8 mouse cellular contexts compared by ENCODE assay signal in the genomic region with DNA sequence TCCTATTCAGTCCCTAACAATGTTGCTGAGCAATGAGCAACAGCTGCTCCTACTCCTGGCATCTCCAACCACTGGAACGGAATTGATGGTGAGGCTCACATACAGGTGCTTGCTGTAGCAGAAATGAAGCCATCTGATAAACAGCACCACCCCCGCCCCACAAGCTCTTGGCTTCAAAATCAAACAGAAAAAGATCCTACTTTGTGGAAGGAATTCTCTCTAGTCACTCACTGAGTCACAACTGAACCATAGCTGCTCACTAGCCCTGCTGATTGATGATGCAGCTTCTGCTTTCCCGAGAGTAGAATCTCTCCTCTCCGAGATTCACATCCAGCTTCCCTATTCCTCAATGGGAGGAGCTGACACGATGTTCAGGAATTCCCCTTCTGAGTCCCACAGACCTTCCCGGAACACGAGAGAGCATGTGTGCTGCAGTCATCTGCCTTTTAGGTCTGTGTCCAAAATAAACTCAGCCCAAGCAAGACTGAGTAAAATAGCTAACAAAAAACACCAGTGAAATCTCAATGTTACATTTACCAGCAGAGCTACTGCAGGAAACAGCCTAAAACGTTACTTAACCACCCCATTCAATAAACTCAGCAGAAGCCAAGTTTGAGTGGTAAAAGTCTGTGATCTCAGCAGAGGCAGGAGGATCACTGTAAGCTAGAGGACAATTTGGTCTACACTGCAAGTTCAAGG. TPM values are rescaled to one million over a fixed set of nuclear protein-coding genes. Genes with fewer than 3 reads are reported as not detected.
DNase-seq lines count a peak whose midpoint lies in the region; ATAC-seq and TF ChIP-seq lines count a peak whose summit lies in the region.

No protein-coding gene starts in this region.

- no peak for TF ChIP-seq RAD21 in CH12.LX (IDR thresholded peaks at IDR 0.05; ENCODE audit: low read depth, low read length)

- H3K4me2 ChIP-seq in CH12.LX (ENCODE audit: insufficient read depth, low read depth, poor library complexity, severe bottlenecking), result peak overlapping the region; percentile 60; the same call in 1 of the 2 replicates
- peak overlapping the region; percentile 91 for H3K4me2 ChIP-seq in forebrain, embryonic 15.5 days (replicated peaks)
- peak overlapping the region; percentile 91 for H3K4me2 ChIP-seq in limb, embryonic 11.5 days (ENCODE audit: low read depth, severe bottlenecking)
- H3K4me2 ChIP-seq in neural tube, embryonic 14.5 days (ENCODE audit: low read depth, low read length), result peak overlapping the region; percentile 78

- dilution Hi-C loops in CH12.LX (cut with MboI; ENCODE audit: extremely low pct_ligation_motif_present, extremely low pct_unique_long_range_greater_than_20kb, low sequenced_read_pairs), result no loop called here

- no peak for ATAC-seq in forebrain, embryonic 15.5 days (replicated peaks)
- no peak for ATAC-seq in limb, embryonic 11.5 days (ENCODE audit: insufficient number of reproducible peaks, low FRiP score, low TSS enrichment, low read depth)
- ATAC-seq in neural tube, embryonic 14.5 days (ENCODE audit: low read depth), result no peak
- no peak for ATAC-seq in megakaryocyte-erythroid progenitor cell, adult 5-6 weeks (replicated peaks; ENCODE audit: low FRiP score, low TSS enrichment, poor library complexity, severe bottlenecking)

- H3K36me3 ChIP-seq in CH12.LX (replicated peaks in 1 of 2; ENCODE audit: control insufficient read depth in 1 of 2, insufficient read depth in 1 of 2, low read length in 1 of 2), result peaks cover 0 to 6% of the 10 kb centered on the region in 2 experiments
- no peaks in the 10 kb centered on the region for H3K36me3 ChIP-seq in forebrain, embryonic 15.5 days
- H3K36me3 ChIP-seq in limb, embryonic 11.5 days (ENCODE audit: control insufficient read depth, insufficient read depth, low read length), result no peaks in the 10 kb centered on the region
- no peaks in the 10 kb centered on the region for H3K36me3 ChIP-seq in neural tube, embryonic 14.5 days (ENCODE audit: control insufficient read depth, insufficient read depth, low read length)

- no peak for TF ChIP-seq CTCF in CH12.LX (conservative IDR thresholded peaks at IDR 0.05 in 1 of 2, IDR thresholded peaks at IDR 0.05 in 1 of 2; ENCODE audit: low read depth in 2 of 2, low read length in 2 of 2)

- H3K79me2 ChIP-seq in CH12.LX (replicated peaks; ENCODE audit: control insufficient read depth, extremely low read depth, insufficient read depth, poor library complexity, severe bottlenecking), result no peaks in the 10 kb centered on the region

- H3K4me3 ChIP-seq in CH12.LX (replicated peaks in 1 of 3; ENCODE audit: low read depth in 2 of 3, low read length in 2 of 3, poor library complexity in 1 of 3), result peak overlapping the region in 1 of 3 experiments; percentile 1
- H3K4me3 ChIP-seq in forebrain, embryonic 15.5 days, result peak overlapping the region; percentile 77; the same call in 1 of the 2 replicates
- H3K4me3 ChIP-seq in limb, embryonic 11.5 days (ENCODE audit: low read depth, low read length), result no peak overlapping the region
- H3K4me3 ChIP-seq in neural tube, embryonic 14.5 days (ENCODE audit: low read depth, low read length), result peak overlapping the region; percentile 96; the same call in 1 of the 2 replicates

- peaks cover 30% of the 10 kb centered on the region for H3K27me3 ChIP-seq in CH12.LX (replicated peaks)
- H3K27me3 ChIP-seq in forebrain, embryonic 15.5 days, result peaks cover 19% of the 10 kb centered on the region; the same call in 1 of the 2 replicates
- no peaks in the 10 kb centered on the region for H3K27me3 ChIP-seq in limb, embryonic 11.5 days (ENCODE audit: control insufficient read depth, insufficient read depth, low read length)
- peaks cover 10% of the 10 kb centered on the region for H3K27me3 ChIP-seq in neural tube, embryonic 14.5 days (ENCODE audit: control insufficient read depth, insufficient read depth, low read length)

- TF ChIP-seq POLR2A in CH12.LX (IDR thresholded peaks at IDR 0.05; ENCODE audit: low read depth, low read length), result no peak

- TF ChIP-seq EP300 in CH12.LX (IDR thresholded peaks at IDR 0.05; ENCODE audit: low read length), result no peak

- H3K27ac ChIP-seq in CH12.LX (ENCODE audit: insufficient read depth, low read depth), result no peak overlapping the region
- no peak overlapping the region for H3K27ac ChIP-seq in forebrain, embryonic 15.5 days (replicated peaks)
- no peak overlapping the region for H3K27ac ChIP-seq in limb, embryonic 11.5 days (replicated peaks; ENCODE audit: low read depth, low read length)
- no peak overlapping the region for H3K27ac ChIP-seq in neural tube, embryonic 14.5 days (ENCODE audit: low read depth, low read length)

- no peak overlapping the region for H3K9ac ChIP-seq in CH12.LX (ENCODE audit: insufficient read depth, low read depth)
- H3K9ac ChIP-seq in forebrain, embryonic 15.5 days (replicated peaks), result no peak overlapping the region
- H3K9ac ChIP-seq in limb, embryonic 11.5 days (ENCODE audit: low read length), result no peak overlapping the region; the same call in 1 of the 2 replicates
- peak overlapping the region; percentile 21; the same call in 1 of the 2 replicates for H3K9ac ChIP-seq in neural tube, embryonic 14.5 days (replicated peaks; ENCODE audit: low read depth, low read length)

- in situ Hi-C loops in CH12.LX (cut with MboI; ENCODE audit: low pct_ligation_motif_present, low pct_unique_long_range_greater_than_20kb, low sequenced_read_pairs), result no loop called here

- no peaks in the 10 kb centered on the region for H3K9me3 ChIP-seq in CH12.LX (replicated peaks; ENCODE audit: low read length)
- no peaks in the 10 kb centered on the region for H3K9me3 ChIP-seq in forebrain, embryonic 15.5 days
- no peaks in the 10 kb centered on the region for H3K9me3 ChIP-seq in limb, embryonic 11.5 days (ENCODE audit: control insufficient read depth, low read length)
- no peaks in the 10 kb centered on the region for H3K9me3 ChIP-seq in neural tube, embryonic 14.5 days (ENCODE audit: control insufficient read depth, low read length)

- H3K4me1 ChIP-seq in CH12.LX (ENCODE audit: control insufficient read depth in 1 of 2, insufficient read depth in 2 of 2), result peaks cover 3 to 41% of the 10 kb centered on the region in 2 experiments; a peak in 3 of 4 replicates
- peaks cover 32% of the 10 kb centered on the region for H3K4me1 ChIP-seq in forebrain, embryonic 15.5 days
- peaks cover 22% of the 10 kb centered on the region for H3K4me1 ChIP-seq in limb, embryonic 11.5 days (ENCODE audit: control insufficient read depth, insufficient read depth, low read length)
- peaks cover 17% of the 10 kb centered on the region for H3K4me1 ChIP-seq in neural tube, embryonic 14.5 days (ENCODE audit: control insufficient read depth, insufficient read depth, low read length)

- 50% methylated on average over 8 of the region's 8 CpGs for WGBS in forebrain, embryonic 15.5 days
- 43% methylated on average over 8 of the region's 8 CpGs for WGBS in limb, embryonic 11.5 days
- WGBS in neural tube, embryonic 14.5 days, result 47% methylated on average over 8 of the region's 8 CpGs

- peak; percentile 95 for DNase-seq in 3T3-L1 (ENCODE audit: low read depth, low spot score)
- no peak for DNase-seq in CH12.LX (ENCODE audit: extremely low read depth)
- no peak for DNase-seq in limb, embryonic 11.5 days (ENCODE audit: low spot score)
- DNase-seq in urinary bladder, postnatal 36 days (ENCODE audit: low spot score in 2 of 2), result no peak
- DNase-seq in cerebellum, adult 11-12 months, result no peak

RNA-seq across cellular contexts. Expression of gene Gm5475, which starts 0.7 kb away (rescaled TPM):
- not detected in 2 replicates for total RNA-seq in CH12.LX (2012; rRNA removed)
- not detected in 2 replicates for total RNA-seq in CH12.LX (2014; rRNA removed)
- polyA plus RNA-seq in CH12.LX (2012; ENCODE audit: insufficient read length, low read depth), result not detected in 2 replicates
- polyA plus RNA-seq in forebrain, embryonic 15.5 days (2015; fragmentation: Nextera tagmentation; extraction: Ambion mirVana), result 0.06 TPM in 1 of 2 replicates, not detected in the other
- not detected in 2 replicates for polyA plus RNA-seq in limb, embryonic 11.5 days (2014; fragmentation: Nextera tagmentation; extraction: Ambion mirVana)
- polyA plus RNA-seq in neural tube, embryonic 14.5 days (2014; fragmentation: Nextera tagmentation; extraction: Ambion mirVana), result not detected in 2 replicates
- total RNA-seq in megakaryocyte-erythroid progenitor cell, adult 5-6 weeks (2014; fragmentation: Nextera tagmentation), result not detected in 2 replicates
- not detected in 2 replicates for total RNA-seq in megakaryocyte-erythroid progenitor cell, adult 5-6 weeks (2017)

RNA-seq across cellular contexts. Expression of gene Slc11a2, which starts 3.7 kb away (rescaled TPM):
- total RNA-seq in CH12.LX (2012; rRNA removed) (8.9 and 13.2 TPM in 2 replicates), CH12.LX (2014; rRNA removed) (11.7 and 13.0 TPM in 2 replicates)
- polyA plus RNA-seq in CH12.LX (2012; ENCODE audit: insufficient read length, low read depth), result 18.6 and 19.1 TPM in 2 replicates
- 22.2 and 23.5 TPM in 2 replicates for polyA plus RNA-seq in forebrain, embryonic 15.5 days (2015; fragmentation: Nextera tagmentation; extraction: Ambion mirVana)
- 19.5 and 24.3 TPM in 2 replicates for polyA plus RNA-seq in limb, embryonic 11.5 days (2014; fragmentation: Nextera tagmentation; extraction: Ambion mirVana)
- 20.5 and 21.4 TPM in 2 replicates for polyA plus RNA-seq in neural tube, embryonic 14.5 days (2014; fragmentation: Nextera tagmentation; extraction: Ambion mirVana)
- total RNA-seq in megakaryocyte-erythroid progenitor cell, adult 5-6 weeks (2014; fragmentation: Nextera tagmentation), result 67.0 and 82.9 TPM in 2 replicates
- 29.2 and 32.5 TPM in 2 replicates for total RNA-seq in megakaryocyte-erythroid progenitor cell, adult 5-6 weeks (2017)

RNA-seq across cellular contexts. Expression of gene Letmd1, which starts 47.6 kb away (rescaled TPM):
- 30.3 and 39.0 TPM in 2 replicates for total RNA-seq in CH12.LX (2012; rRNA removed)
- 28.5 and 31.4 TPM in 2 replicates for total RNA-seq in CH12.LX (2014; rRNA removed)
- polyA plus RNA-seq in CH12.LX (2012; ENCODE audit: insufficient read length, low read depth), result 44.0 and 51.3 TPM in 2 replicates
- 51.5 and 52.3 TPM in 2 replicates for polyA plus RNA-seq in forebrain, embryonic 15.5 days (2015; fragmentation: Nextera tagmentation; extraction: Ambion mirVana)
- 30.6 and 31.4 TPM in 2 replicates for polyA plus RNA-seq in limb, embryonic 11.5 days (2014; fragmentation: Nextera tagmentation; extraction: Ambion mirVana)
- 56.7 and 62.5 TPM in 2 replicates for polyA plus RNA-seq in neural tube, embryonic 14.5 days (2014; fragmentation: Nextera tagmentation; extraction: Ambion mirVana)
- total RNA-seq in megakaryocyte-erythroid progenitor cell, adult 5-6 weeks (2014; fragmentation: Nextera tagmentation), result 42.9 and 43.9 TPM in 2 replicates
- 19.5 and 23.3 TPM in 2 replicates for total RNA-seq in megakaryocyte-erythroid progenitor cell, adult 5-6 weeks (2017)

RNA-seq across cellular contexts. Expression of gene Higd1c, which starts 56.9 kb away (rescaled TPM):
- total RNA-seq in CH12.LX (2012; rRNA removed) (not detected in 2 replicates), CH12.LX (2014; rRNA removed) (not detected in 2 replicates)
- polyA plus RNA-seq in CH12.LX (2012; ENCODE audit: insufficient read length, low read depth), result not detected in 2 replicates
- polyA plus RNA-seq in forebrain, embryonic 15.5 days (2015; fragmentation: Nextera tagmentation; extraction: Ambion mirVana), result not detected in 2 replicates
- not detected in 2 replicates for polyA plus RNA-seq in limb, embryonic 11.5 days (2014; fragmentation: Nextera tagmentation; extraction: Ambion mirVana)
- polyA plus RNA-seq in neural tube, embryonic 14.5 days (2014; fragmentation: Nextera tagmentation; extraction: Ambion mirVana), result 1.8 TPM in 1 of 2 replicates, not detected in the other
- total RNA-seq in megakaryocyte-erythroid progenitor cell, adult 5-6 weeks (2014; fragmentation: Nextera tagmentation), result not detected in 2 replicates
- not detected in 2 replicates for total RNA-seq in megakaryocyte-erythroid progenitor cell, adult 5-6 weeks (2017)
